Mouse (Mus musculus): ENCODE measurements at regions not wholly inside any gene's neighbourhood (a gene's known extent, or its start where the extent isn't known, plus 50 kb on each side); places are given as distances from the start of the nearest gene placed in this dataset.

DNA sequence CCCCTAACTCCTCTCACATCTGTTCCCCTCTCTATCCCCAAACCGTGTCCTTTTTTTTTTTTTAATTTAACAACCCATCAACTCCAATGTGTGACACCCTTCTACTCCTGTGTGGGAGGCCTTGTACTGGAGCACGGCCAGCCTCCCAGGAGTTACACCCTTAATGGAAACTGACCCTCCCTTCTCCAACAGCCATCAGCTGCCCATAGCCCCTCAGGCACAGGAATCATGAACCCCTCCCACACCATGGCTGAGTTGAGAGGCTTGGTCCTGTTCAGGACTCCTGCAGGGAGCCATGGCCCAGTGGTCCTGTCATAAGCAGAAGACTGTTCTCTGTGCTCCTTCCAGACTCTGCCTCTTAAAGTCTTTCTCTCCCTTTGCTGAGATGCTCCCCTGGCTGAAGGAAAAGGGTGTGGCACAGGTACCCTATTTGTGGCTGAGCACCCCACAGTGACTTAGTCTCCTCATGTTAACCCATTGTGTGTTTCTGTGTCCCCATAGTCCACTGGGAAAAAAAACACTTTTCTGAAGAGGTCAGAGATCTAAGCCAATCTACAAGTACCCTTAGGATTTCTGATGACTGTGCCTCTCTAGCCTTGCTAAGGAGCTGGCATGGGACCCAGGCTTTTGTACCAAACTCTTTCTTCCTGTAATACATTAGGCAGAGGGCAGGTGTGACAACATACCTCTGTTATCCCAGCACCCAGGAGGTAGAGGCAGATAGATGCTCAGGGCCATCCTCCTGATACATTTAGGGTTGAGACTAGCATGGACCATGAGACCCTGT, 83.9 kb upstream of the Cpeb4 start:
- H3K27ac ChIP-seq (ENCODE audit: control insufficient read depth, insufficient read depth, low read length) = no peak overlapping the region
- no peaks in the 10 kb centered on the region for H3K4me1 ChIP-seq (replicated peaks; ENCODE audit: control insufficient read depth, insufficient read depth, low read length)
- TF ChIP-seq POLR2A (IDR thresholded peaks at IDR 0.05; ENCODE audit: control insufficient read depth, extremely low read depth, insufficient read depth, low read length, poor library complexity) (no peak), CTCF (IDR thresholded peaks at IDR 0.05; ENCODE audit: borderline replicate concordance, control insufficient read depth, extremely low read depth, insufficient read depth, low read length, poor library complexity) (no peak)
- H3K27me3 ChIP-seq (ENCODE audit: control insufficient read depth, insufficient read depth, low read length) = no peaks in the 10 kb centered on the region
- WGBS = 75% methylated on average over 2 of the region's 2 CpGs
- no peak for DNase-seq
- no peak overlapping the region for H3K4me3 ChIP-seq (ENCODE audit: control insufficient read depth, insufficient read depth, low read length)
- H3K36me3 ChIP-seq (ENCODE audit: control insufficient read depth, insufficient read depth, low read length) = no peaks in the 10 kb centered on the region

GRCm38 (mm10) chr11:31789967-31790366, 82.0 kb upstream of the Cpeb4 start:
- no peak for DNase-seq
- TF ChIP-seq POLR2A (IDR thresholded peaks at IDR 0.05; ENCODE audit: control insufficient read depth, extremely low read depth, insufficient read depth, low read length, poor library complexity) (no peak), CTCF (IDR thresholded peaks at IDR 0.05; ENCODE audit: borderline replicate concordance, control insufficient read depth, extremely low read depth, insufficient read depth, low read length, poor library complexity) (no peak)
- no peaks in the 10 kb centered on the region for H3K27me3 ChIP-seq (ENCODE audit: control insufficient read depth, insufficient read depth, low read length)
- no peaks in the 10 kb centered on the region for H3K36me3 ChIP-seq (ENCODE audit: control insufficient read depth, insufficient read depth, low read length)
- H3K4me3 ChIP-seq (ENCODE audit: control insufficient read depth, insufficient read depth, low read length) = no peak overlapping the region
- 93% methylated on average over 3 of the region's 3 CpGs for WGBS
- H3K4me1 ChIP-seq (replicated peaks; ENCODE audit: control insufficient read depth, insufficient read depth, low read length) = no peaks in the 10 kb centered on the region
- H3K27ac ChIP-seq (ENCODE audit: control insufficient read depth, insufficient read depth, low read length) = no peak overlapping the region

GRCm38 (mm10) chr11:31791264-31791663, 80.7 kb upstream of the Cpeb4 start:
- Histone ChIP-seq H3K27ac (ENCODE audit: control insufficient read depth, insufficient read depth, low read length) (no peak overlapping the region), H3K36me3 (ENCODE audit: control insufficient read depth, insufficient read depth, low read length) (no peaks in the 10 kb centered on the region), H3K4me3 (ENCODE audit: control insufficient read depth, insufficient read depth, low read length) (no peak overlapping the region), H3K4me1 (replicated peaks; ENCODE audit: control insufficient read depth, insufficient read depth, low read length) (no peaks in the 10 kb centered on the region), H3K27me3 (ENCODE audit: control insufficient read depth, insufficient read depth, low read length) (no peaks in the 10 kb centered on the region)
- TF ChIP-seq CTCF (IDR thresholded peaks at IDR 0.05; ENCODE audit: borderline replicate concordance, control insufficient read depth, extremely low read depth, insufficient read depth, low read length, poor library complexity) (no peak), POLR2A (IDR thresholded peaks at IDR 0.05; ENCODE audit: control insufficient read depth, extremely low read depth, insufficient read depth, low read length, poor library complexity) (no peak)
- 96% methylated on average over 2 of the region's 2 CpGs for WGBS
- DNase-seq = no peak

DNA sequence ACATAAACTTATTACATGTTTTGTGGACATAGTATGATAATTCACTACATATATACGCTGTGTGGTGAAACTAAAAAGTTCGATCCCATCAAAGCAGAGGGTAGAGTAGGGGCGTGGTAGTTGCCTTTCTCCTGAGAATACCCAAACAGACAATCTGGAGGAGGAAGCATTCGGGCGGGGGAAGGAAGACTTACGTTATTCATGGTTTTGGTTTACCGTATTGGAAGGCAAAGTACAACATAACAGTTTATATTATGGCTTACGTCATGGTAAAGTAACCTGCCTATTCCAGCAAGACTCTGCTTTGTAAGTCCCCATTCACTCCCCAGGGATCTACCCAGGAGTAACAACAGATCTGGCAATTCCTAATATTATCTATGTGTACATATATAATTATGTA, 76.9 kb upstream of the Cpeb4 start:
- H3K36me3 ChIP-seq (ENCODE audit: control insufficient read depth, insufficient read depth, low read length) = no peaks in the 10 kb centered on the region
- 60% methylated on average over 8 of the region's 8 CpGs for WGBS

DNA sequence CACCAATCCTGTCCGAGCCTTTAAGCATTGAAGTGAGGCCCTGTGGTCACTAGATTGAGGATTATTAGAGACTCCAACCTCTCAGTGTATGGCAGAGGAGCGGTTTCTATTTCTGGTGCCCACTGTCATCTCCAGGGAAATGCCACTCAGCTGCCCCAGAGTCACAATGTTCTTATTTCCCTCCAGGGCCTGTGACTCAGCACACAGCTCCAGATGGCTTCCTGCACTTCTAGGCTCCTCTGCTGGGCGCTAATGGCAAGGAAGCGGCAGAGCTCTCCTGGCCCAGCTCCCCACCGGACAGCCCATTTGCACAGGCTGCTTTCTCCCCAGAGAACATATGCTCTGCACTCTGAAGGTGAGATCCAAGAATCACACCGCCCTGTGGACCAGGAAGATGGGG, 75.8 kb upstream of the Cpeb4 start:
- Histone ChIP-seq H3K27me3 (ENCODE audit: control insufficient read depth, insufficient read depth, low read length) (no peaks in the 10 kb centered on the region), H3K36me3 (ENCODE audit: control insufficient read depth, insufficient read depth, low read length) (no peaks in the 10 kb centered on the region), H3K27ac (ENCODE audit: control insufficient read depth, insufficient read depth, low read length) (no peak overlapping the region), H3K4me1 (replicated peaks; ENCODE audit: control insufficient read depth, insufficient read depth, low read length) (no peaks in the 10 kb centered on the region), H3K4me3 (ENCODE audit: control insufficient read depth, insufficient read depth, low read length) (no peak overlapping the region)
- DNase-seq = no peak
- 33% methylated on average over 6 of the region's 6 CpGs for WGBS
- TF ChIP-seq POLR2A (IDR thresholded peaks at IDR 0.05; ENCODE audit: control insufficient read depth, extremely low read depth, insufficient read depth, low read length, poor library complexity) (no peak), CTCF (IDR thresholded peaks at IDR 0.05; ENCODE audit: borderline replicate concordance, control insufficient read depth, extremely low read depth, insufficient read depth, low read length, poor library complexity) (no peak)

More for the DNA sequence above, 76.9 kb upstream of the Cpeb4 start:
- H3K4me1 ChIP-seq (replicated peaks; ENCODE audit: control insufficient read depth, insufficient read depth, low read length) = no peaks in the 10 kb centered on the region
- no peaks in the 10 kb centered on the region for H3K27me3 ChIP-seq (ENCODE audit: control insufficient read depth, insufficient read depth, low read length)
- H3K4me3 ChIP-seq (ENCODE audit: control insufficient read depth, insufficient read depth, low read length) = no peak overlapping the region
- no peak for TF ChIP-seq POLR2A (IDR thresholded peaks at IDR 0.05; ENCODE audit: control insufficient read depth, extremely low read depth, insufficient read depth, low read length, poor library complexity)
- no peak for TF ChIP-seq CTCF (IDR thresholded peaks at IDR 0.05; ENCODE audit: borderline replicate concordance, control insufficient read depth, extremely low read depth, insufficient read depth, low read length, poor library complexity)
- no peak overlapping the region for H3K27ac ChIP-seq (ENCODE audit: control insufficient read depth, insufficient read depth, low read length)
- DNase-seq = no peak

GRCm38 (mm10) chr11:31801575-31801974, 70.4 kb upstream of the Cpeb4 start:
- no peaks in the 10 kb centered on the region for H3K4me1 ChIP-seq (replicated peaks; ENCODE audit: control insufficient read depth, insufficient read depth, low read length)
- no peak overlapping the region for H3K27ac ChIP-seq (ENCODE audit: control insufficient read depth, insufficient read depth, low read length)
- TF ChIP-seq CTCF (IDR thresholded peaks at IDR 0.05; ENCODE audit: borderline replicate concordance, control insufficient read depth, extremely low read depth, insufficient read depth, low read length, poor library complexity) = no peak
- no peak for TF ChIP-seq POLR2A (IDR thresholded peaks at IDR 0.05; ENCODE audit: control insufficient read depth, extremely low read depth, insufficient read depth, low read length, poor library complexity)
- WGBS = 95% methylated on average over 4 of the region's 4 CpGs
- no peak overlapping the region for H3K4me3 ChIP-seq (ENCODE audit: control insufficient read depth, insufficient read depth, low read length)
- H3K27me3 ChIP-seq (ENCODE audit: control insufficient read depth, insufficient read depth, low read length) = no peaks in the 10 kb centered on the region
- no peak for DNase-seq
- no peaks in the 10 kb centered on the region for H3K36me3 ChIP-seq (ENCODE audit: control insufficient read depth, insufficient read depth, low read length)
